ENCODE assay signal across 1 mouse cellular context in the genomic region with DNA sequence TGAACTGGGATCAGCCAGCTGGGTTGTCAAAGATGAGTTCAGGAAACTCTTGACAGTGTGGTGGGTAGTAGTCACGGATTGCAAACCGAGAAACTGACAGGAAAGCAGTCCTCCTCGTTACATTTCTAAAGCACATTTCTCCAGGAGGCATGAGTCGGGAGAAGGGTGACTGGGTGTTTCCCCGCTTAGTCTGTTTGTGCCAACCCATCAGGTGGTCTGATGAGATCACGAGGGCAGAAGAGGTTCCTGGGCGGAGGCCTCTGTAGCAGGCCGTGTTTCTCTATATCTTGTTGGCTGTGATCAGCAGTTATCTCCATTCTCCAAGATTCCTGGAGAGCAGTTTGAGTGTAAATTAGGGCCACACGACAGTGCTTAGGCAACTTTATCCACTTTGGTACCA.
TF ChIP-seq lines count a peak whose summit lies in the region.

No protein-coding gene starts in this region.

TF ChIP-seq in MEL, 35 proteins besides CTCF, POLR2A, EP300 and RAD21 (continued from another document):
- peak; percentile 42; the same call in 1 of the 2 replicates for TF ChIP-seq SIN3A (IDR thresholded peaks at IDR 0.05; ENCODE audit: low read length)
